Mouse (Mus musculus) B cell, adult (primary cell): Measurements from ENCODE around the gene Galnt3. TPM values are rescaled to one million over a fixed set of nuclear protein-coding genes. Genes with fewer than 3 reads are reported as not detected.

Experiments
- total RNA-seq: library from RNA; stranded (reverse); gene quantifications from 4 replicates; pipeline ENCODE4 v1.2.4, GENCODE M21; 2023; ENCODE audit not compliant: inconsistent age

The Galnt3 gene
- 0.24 to 1.1 TPM (median 0.69 TPM) in 4 replicates for total RNA-seq

DNA sequence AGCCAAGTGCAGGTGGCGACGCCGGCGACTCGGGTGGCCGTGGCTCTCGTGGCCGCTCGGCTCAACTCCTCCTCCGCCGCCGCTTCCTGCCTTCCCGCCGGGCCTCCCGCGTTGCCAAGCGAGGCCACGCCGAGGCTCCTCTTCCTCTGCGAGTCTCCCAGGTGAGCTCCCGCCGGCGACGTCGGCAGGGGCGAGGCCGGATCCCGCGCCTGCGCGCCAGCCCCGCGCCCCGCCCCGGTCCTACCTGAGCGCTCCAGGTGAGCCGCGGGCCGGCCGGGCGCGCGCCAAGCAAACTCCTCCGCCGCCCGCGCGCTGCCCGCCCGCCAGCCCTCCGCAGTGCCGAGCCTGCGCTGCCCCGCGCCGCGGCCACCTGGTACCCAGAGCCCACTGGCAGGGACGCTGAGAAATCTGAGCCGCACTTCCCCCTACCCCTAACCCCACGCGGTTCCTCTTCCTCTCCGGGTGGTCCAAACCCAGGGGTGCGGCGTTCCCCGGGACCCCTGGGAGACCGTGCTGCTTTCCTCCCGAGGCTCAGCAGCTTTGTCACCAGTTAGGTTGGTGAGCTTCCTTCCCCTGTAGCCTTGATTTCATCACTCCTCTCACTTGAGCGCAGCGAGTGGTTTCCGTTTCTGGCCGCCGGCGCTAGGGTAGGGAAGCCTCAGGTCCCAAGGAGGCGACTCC, at the start of gene Galnt3:
Gene Galnt3, minus strand, starts transcription at position 404 of the 681 bp plus-strand sequence.

Other genes with a start within 250 kb of the Galnt3 start
- gene Ttc21b, start 131.6 kb upstream of the Galnt3 start, total RNA-seq, result 3.4 to 4.3 TPM (median 4.2 TPM) in 4 replicates